Mouse (Mus musculus) frontal cortex, adult (tissue): Measurements from ENCODE around the gene Gm48551.

ENCODE experiments used
- ATAC-seq: cut with Nextera tagmentation; 2 replicates; pipeline ENCODE4 v1.9.2; 2017; ENCODE audit warnings: mild to moderate bottlenecking, moderate library complexity, mixed read lengths; ENCODE audit not compliant: low TSS enrichment

Gene Gm48551

DNA sequence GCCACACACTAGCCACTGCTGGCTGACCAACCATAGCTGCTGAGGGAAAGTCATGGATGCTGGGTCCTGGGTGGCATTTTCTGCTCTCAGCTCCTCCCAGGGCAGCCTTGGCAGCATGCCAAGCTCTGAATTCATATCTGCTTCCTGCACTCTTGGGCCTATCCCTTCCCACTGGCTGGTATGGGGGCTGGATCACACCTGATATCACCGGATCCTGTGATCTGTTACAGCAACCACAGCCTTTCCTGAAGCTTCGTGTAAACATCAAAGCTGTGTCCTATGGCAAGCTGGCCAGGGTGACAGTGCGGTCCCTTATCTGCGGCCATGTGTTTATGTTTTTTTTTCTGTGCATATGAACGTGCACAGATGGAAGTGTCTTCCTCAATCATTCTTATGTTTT is 2.2 kb upstream of the Gm48551 start:
- no peak for ATAC-seq

GRCm38 (mm10) chr10:81384605-81384982 is 328 bp downstream of the Gm48551 start:
- 0 out of 2 replicates have a peak, but pooled peaks have one; percentile 0 for ATAC-seq

DNA sequence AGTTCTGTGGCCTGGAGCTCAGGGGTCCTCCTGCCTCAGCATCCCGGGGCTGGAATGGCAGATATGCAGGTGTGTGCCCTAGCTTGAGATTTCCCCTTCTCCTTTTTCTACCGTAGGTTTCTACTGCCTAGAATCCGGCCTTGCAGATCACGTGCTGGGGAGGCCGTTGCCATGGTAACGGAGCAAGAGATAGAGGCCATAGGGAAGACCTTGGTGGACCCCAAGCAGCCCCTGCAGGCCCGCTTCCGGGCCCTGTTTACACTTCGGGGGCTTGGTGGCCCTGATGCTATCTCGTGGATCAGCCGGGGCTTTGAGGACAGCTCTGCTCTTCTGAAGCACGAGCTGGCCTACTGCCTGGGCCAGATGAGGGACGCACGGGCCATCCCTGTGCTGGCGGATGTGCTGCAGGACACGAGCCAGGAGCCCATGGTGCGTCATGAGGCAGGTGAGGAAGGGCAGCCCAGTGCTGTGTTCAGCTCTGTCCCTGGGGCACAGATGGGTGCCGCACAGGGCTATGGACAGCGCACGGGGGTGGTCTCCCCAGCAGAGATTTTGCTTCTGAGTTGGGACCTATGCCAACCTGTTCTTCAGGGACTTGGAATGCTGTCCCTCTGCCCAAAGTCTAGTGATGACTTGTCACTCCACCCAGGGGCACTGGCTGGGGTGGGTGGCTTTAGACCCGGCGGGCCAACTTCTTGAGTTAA is 1.5 kb downstream of the Gm48551 start:
- ATAC-seq, result no peak

DNA sequence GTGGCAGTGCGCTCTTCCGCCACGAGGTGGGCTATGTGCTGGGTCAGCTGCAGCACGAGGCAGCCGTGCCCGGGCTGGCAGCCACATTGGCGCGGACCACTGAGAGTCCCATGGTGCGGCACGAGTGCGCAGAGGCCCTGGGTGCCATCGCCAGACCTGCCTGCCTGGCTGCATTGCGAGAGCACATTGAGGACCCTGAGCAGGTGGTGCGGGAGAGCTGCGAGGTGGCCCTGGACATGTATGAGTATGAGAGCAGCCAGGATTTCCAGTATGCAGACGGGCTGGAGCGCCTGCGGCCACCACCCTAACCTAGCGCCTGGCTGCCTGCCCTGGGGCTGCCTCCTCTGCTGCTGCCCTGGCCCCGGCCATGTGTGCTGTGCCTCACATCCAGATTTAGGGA is 3.5 kb downstream of the Gm48551 start:
- ATAC-seq, result no peak

- no peak for ATAC-seq
These were observed 4.3 kb downstream of the Gm48551 start, which contains the start of gene Gm48552 for GRCm38 (mm10) chr10:81388505-81389055. Gene Gm48552 (plus strand): TSS chr10:81389005.

DNA sequence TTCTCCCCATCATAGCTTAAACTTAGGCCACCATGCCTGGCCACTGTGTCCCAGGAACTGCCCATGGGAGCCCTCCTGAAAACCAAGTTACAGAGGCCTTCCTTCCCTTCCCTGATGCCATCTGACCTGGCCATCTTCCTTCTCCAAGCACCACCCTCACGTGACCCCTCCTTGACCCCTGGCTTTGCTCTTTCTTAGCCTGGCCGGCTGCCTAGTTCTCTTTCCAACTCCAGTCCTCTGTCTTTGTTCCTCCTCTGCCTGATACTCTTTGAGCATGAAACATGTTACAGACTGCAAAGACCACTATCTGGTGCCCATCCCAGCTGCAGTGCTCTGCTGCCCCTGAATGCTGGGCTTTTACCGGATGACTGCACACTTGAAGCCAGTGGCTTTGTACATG is 5.1 kb downstream of the Gm48551 start:
- ATAC-seq, result no peak

DNA sequence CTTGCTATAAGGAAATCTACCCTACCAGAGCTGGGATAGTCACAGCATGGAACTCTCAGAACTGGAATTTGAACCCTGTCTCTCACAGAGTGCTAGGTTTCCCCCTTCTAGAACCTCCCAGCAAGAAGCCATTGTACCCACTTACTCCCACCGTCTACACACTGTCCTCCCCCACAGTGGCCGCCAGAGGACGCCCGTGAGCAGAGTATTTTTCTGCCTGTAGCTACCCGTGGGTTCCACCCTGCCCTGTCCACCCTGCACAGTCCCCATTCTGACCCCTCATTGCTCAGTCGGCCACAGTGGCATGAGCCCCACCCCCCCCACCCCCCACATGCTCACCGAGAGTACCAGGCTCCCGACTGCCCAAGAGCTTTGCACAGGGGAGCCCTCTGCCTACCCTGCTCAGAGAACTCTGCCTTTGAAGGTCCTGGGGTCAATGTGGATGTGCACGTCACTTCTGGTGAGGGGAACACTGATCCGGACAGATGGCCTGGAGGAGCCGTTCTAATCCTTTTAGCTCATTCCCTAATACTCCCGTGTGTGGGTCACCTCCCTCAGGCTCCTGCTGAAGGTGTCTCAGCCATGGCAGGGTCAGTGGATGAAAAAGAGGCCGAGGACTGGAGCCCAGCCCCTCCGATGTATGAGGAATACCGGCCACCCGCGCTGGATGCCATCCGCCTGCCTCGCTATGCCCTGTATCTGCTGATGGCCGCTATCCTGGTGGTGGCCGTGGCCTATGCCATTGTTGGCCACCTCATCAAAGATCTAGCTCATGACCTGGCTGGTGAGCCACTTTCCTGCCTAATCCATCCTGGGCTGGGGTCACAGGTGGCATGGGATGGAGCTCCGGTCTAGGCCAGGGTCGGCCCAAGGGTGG is 5.8 kb downstream of the Gm48551 start:
- ATAC-seq, result peak; percentile 48

DNA sequence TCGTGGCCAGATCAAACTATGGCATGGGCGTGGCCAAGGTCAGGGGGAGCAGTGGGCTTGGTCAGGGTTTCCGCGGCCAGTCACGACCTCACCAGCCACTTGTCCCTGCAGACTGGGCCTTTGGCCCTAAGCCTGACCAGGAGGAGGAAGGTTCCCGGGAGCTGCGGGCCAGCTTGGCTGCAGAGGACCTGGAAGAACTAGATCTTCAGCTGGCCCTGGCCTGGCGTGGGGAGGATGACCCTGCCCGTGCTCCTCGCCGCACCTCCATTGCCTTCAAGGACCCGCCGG is 6.4 kb downstream of the Gm48551 start:
- ATAC-seq, result no peak

DNA sequence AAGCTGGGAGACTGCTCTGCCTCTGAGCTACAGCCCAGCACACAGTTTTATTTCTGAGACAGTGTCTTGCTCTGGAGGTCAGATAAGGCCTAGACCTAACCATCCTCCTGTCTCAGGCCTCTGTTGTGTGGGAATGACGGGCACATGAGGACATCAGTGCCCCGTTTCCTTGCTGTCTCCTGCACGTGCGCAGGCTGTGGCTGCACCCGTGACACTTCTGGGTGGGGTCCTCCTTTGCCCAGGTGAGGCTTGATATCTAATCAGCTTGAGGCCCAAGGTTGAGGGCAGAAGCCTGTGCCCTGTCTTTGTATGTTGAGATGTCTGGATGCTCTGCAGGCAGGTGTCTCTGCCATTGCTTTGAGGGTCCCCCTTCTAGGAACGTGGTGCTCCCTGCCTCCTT is 8.0 kb downstream of the Gm48551 start:
- ATAC-seq, result no peak

GRCm38 (mm10) chr10:81392781-81393185 is 8.5 kb downstream of the Gm48551 start, which contains the start of gene Smim24:
Gene Smim24 (plus strand): TSS chr10:81393051.
- no peak for ATAC-seq

DNA sequence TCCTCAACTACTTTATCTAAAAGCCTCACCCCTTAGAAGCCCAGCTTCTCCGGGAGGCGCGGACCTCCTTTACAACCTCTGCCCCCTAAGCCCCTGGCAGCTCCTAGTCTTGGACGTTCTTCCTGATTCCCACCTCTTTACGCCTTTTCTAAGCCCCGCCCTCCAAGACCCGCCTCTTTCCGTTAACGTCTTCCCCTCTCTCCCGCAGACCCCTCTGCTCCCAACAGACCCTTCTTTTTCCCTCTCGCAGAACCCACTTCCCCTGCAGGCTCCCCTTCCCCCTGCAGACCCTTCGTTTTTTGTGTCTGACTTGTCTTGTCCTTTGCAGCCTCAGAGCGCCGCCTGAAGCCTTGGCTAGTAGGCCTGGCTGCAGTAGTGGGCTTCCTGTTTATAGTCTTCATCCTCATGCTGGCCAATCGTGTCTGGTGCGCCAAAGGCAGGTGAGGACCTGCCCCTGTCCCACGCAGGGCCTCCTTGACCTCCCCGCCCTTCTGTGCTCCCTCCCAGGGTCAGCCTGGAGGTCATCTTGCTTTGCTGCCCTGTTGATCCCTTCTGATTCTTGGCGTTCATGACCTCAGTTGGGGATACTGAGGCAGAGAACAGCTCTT is 9.3 kb downstream of the Gm48551 start:
- ATAC-seq, result no peak

- ATAC-seq, result no peak
These were observed 10.9 kb downstream of the Gm48551 start for GRCm38 (mm10) chr10:81395127-81395526.

DNA sequence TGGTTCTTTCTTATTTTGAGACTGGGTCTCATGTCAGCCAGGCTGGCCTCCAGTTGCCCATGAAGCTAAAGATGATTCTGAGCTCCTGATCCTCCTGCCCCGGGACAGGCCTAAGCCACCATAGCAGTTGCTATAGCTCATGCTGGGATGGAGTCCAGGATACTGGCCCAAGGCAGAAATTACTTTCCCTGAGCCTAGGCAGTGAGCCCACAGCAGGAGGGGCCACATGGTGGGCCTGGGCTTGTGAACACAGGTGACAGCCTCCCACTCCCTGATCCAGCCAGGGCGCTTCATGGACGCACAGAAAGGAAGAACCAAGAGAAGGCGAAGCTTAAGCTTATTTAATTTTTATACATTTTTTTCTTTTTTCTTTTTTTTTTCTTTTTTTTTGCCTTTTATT is 11.6 kb downstream of the Gm48551 start:
- ATAC-seq, result no peak

- no peak for ATAC-seq
These were observed 12.5 kb downstream of the Gm48551 start for GRCm38 (mm10) chr10:81396749-81397148.

- no peak for ATAC-seq
These were observed 15.0 kb downstream of the Gm48551 start for GRCm38 (mm10) chr10:81399296-81399695.

GRCm38 (mm10) chr10:81399798-81400308 is 15.6 kb downstream of the Gm48551 start:
- no peak for ATAC-seq

- no peak for ATAC-seq
These were observed 16.3 kb downstream of the Gm48551 start for GRCm38 (mm10) chr10:81400371-81401204.

DNA sequence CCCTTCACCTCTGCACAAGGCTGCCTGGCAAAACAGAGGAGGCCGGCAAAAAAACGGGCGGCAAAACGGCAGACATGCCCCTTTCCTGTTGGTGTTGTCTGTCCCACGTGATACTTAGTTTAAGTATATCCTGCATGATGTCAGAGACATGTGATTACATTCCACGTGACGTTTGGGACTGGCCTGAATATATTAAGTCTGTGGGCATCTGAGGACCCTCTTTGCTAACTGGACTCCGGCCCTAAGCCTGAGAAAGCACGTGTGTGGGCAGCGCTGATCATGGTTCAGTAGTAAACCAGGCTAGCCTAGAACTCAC is 16.9 kb downstream of the Gm48551 start:
- peak; percentile 14 for ATAC-seq

- ATAC-seq, result peak; percentile 35
These were observed 17.4 kb downstream of the Gm48551 start for GRCm38 (mm10) chr10:81401521-81402226.

GRCm38 (mm10) chr10:81402227-81402765 is 18.0 kb downstream of the Gm48551 start:
- ATAC-seq, result no peak

DNA sequence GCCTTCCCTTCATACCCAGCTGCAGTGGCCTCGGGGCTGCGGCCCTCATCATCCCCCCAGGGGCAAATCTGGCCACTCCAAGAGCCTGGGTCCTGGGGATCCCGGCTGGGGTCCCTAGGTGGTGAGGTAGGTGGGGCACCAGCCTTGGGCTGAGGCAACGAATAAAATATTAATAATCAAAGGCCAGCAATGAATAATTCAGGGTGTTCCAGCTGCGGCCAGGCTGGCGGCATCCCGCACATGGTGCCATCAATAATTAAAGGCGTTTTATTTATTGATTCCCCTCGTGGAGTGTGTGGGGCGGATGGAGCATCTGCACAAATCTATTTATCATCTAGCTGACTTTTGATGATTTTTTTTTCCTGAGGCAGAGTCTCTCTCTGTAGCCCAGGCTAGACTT is 19.2 kb downstream of the Gm48551 start:
- ATAC-seq, result no peak
